Mouse (Mus musculus): ENCODE results near the gene Ccdc194.

The Ccdc194 gene

DNA sequence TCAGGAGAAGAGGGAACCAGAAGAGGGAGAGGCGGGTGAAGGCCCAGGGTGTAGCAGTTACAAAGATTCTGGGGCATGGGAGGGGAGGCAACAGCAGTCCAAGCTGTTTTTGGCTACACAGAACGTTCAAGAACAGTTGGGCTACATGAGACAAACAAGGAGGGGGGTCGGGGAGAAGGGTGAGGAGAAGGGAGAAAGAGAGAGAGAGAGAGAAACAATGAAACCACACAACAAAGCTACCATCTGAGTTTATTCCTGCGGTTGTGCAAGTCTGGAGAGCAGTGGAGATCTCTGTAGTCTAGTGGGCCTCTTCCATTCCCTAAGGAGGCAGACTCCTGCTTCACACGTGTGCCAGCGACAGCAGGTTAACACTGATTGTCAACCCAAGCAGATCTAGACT lies 28.5 kb upstream of the Ccdc194 start:
- DNase-seq (ENCODE audit: low read depth, low spot score) = no peak

DNA sequence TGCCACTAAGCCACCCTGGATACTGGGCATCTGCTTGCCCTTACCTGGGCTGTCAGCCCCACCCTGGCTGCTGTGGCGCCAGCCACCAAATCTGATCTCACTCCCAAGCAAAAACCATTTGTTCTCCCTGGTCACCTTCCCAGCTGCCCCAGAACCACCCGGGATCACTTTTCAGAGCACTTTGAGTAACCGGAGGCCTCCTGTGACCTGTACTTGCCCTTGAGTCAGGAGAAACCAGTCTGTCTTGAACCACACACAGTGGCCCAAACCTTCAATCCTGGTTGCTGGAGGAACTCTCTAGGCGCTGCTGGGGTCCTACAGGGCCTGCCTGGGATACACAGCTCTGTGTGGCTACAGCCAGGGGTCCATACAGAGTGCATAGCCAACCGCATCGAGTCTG lies 27.3 kb upstream of the Ccdc194 start:
- DNase-seq (ENCODE audit: low read depth, low spot score) = no peak

DNA sequence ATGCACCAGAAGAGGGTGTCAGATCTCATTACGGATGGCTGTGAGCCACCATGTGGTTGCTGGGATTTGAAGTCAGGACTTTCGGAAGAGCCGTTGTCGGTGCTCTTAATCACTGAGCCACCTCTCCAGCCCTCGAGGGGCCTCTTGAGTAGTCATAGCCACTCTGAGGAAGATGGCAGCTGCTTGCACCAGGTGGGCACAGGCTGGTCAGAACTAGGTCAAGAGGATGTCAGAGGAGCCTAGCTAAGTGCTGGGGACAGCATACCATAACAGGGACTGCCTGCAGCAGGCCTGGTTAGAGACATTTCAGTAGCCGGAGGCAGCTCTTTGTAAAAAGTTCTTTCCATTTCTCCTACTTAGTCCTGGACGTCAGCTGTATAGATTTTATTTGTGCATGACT lies 25.2 kb upstream of the Ccdc194 start:
- DNase-seq (ENCODE audit: low read depth, low spot score) = no peak

DNA sequence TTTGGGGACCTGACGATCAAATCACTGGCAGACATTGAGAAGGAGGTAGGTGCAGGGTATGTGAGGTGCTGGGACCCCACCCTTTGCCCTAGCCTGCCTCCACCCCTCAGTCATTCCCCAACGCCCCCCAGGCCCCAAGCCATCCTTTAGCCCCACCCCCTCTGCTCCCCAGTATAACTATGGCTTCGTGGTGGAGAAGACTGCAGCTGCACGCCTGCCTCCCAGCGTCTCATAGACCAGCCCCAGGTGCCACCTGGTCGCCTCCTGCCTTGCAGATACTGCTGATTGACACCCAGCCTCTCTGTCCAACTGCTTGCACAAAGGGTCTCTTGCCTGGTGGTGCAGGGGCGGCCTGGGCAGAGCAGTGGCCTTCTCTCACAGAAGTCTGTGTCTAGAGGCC lies 22.1 kb upstream of the Ccdc194 start:
- DNase-seq (ENCODE audit: low read depth, low spot score) = no peak

DNA sequence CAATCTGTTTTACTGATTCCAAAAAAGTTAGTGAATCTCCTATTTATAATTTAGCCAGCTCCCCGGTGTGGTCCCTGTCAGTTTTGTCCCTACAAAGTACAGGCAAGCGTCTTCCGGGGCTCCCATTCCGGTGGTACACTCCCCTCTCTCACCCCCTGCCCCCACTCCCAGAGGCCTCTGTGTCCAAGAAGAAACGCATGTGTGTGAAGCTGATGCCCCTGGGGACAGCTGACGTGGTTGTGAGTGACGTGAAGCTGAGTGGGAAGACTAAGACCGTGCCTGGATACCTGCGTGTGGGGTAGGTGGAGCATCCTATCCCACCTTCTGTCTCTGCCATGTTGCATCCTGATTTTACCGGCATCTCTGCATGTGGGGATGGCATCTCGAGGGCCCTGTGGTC lies 19.5 kb upstream of the Ccdc194 start:
- DNase-seq (ENCODE audit: low read depth, low spot score) = no peak

DNA sequence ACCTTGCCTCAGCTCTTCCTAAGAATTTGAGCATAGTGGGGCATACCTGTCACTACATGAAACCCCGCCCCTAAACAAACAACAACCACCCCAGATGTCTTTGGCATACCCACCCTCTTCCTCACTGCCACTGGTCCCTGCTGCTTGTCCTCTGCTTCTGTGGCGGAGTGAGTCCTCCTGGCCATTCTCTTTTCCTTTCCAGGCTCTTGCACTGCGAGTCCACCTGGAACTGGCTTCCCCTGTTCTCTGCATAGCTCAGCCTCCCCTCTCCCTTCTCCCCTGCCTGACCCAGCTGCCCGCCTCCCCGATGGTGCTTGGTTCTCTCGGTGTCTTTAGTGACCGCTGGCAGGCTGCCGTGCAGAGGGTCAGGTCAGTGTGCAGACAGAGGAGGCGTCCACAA lies 18.2 kb upstream of the Ccdc194 start:
- no peak for DNase-seq (ENCODE audit: low read depth, low spot score)

DNA sequence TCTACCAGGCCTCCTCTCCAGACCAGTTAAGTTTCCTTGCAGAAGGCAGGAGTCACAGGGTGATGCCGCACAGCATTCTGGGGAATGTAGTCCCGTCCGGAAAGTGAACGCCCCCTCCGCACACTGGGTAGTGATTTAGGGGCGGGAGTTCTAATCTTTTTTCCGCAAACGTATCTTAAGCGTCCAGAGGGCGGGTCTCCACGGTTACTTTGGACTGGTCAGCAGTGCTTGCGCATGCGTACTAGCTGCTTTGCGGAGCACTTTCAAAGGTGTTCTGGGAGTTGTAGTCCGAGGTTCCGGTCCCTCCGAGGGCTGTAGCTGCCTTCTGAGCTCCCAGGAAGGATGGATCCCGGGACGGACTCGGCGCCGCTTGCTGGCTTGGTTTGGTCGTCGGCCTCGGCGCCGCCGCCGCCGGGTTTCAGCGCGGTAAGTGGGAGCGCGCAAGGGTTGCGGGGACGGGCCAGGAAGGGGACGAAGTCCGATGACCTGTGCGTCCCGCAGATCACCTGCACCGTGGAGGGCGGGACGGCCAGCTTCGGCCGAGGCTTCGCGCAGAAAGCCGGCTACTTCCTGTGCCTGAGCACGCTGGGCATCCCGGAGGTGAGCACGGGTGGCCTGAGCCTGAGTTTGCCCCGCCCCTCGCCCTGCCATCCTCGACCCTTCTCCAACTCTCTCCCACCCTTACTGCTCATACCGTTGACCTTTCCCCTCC lies 17.3 kb upstream of the Ccdc194 start, which contains the start of gene Mvb12a:
TSS of gene Mvb12a (plus strand) at position 291 of the 712 bp plus-strand sequence.
- DNase-seq (ENCODE audit: low read depth, low spot score) = peak; percentile 98

DNA sequence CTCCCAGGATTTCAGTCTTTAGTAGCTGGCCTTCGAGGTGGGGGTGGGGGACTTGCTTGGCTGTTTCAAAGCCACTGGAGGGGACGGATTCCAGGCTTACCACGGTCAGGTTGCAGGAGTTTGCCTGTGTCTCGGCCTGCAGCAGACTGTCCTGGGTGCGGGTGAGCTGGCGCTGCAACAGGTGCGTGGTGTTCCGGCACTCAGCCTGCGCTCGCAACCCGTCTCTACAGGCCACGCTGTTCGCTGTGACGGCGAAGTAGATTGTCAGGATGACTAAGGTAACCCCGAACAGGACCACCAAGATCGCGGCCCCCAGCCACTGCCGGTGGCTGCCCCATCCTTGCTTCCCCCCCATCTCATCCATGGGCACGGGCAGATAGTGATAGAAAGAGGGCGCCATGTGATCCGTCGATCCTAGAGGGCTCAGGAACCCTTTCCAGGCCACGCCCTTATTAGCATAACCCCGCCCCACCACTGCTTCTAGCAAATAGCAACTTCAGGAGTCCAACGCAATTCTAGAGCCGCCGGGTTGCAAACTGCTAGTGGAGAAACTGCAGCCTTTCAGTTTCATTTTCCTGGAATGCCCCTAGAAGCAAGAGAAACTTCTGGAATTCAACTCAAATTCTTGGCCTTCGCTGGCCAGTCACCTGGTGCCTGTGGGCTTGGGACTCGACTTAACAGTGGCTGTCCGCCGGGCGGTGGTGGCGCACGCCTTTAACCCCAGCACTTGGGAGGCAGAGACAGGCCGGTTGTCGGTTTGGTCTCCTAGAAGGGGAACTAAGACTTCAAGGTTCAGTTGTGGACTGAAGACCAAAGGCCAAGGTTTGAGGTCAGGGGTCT lies 11.7 kb upstream of the Ccdc194 start, which contains the start of gene Bst2:
TSS of gene Bst2 (minus strand) at position 429 of the 840 bp plus-strand sequence.
- peak; percentile 94 for DNase-seq (ENCODE audit: low read depth, low spot score)

DNA sequence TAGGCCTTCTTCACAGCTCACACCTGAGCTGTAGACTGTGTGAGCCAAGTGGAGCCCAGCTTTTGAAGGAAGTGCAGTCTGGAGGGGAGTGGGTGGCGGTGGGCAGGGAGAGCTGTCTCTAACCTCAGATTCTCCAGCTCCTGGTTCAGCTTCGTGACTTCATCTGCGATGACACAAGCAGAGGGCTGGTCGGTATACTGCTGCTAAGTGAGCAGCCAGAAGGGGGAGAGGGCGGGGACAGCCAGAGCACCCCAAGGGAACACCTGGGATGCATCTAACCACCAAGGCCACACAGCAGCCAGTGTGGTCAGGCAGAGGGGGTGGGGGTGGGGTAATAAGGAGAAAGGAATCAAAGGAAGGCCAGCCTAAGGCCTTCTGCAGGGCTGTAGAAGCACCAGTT lies 10.2 kb upstream of the Ccdc194 start:
- peak; percentile 28 for DNase-seq (ENCODE audit: low read depth, low spot score)

DNA sequence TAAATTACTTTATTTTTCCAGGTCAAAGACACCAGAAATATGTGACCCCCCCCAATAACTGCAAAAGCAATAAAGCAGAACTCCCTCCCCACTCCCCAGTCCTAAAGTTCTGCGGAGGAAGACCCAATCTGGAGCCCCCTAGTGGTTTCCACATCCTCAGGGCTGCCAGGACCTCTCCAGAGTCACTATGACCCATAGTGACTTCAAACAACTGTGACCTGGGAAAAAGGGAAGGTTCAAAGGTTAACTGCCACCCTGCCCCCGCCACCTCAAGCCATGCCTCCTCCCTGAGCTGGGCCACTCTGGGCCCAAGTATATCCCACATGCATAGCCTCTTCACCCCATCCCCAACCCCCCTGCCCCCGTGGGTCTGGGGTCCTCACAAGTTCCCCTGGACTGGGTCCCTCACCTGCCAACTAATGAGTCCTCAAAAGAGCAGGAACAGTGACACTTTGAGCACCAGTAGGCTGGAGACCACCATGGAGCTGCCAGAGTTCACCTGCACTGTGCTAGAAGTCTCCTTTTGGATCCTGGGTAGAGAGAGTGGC lies 8.8 kb upstream of the Ccdc194 start:
- no peak for DNase-seq (ENCODE audit: low read depth, low spot score)

DNA sequence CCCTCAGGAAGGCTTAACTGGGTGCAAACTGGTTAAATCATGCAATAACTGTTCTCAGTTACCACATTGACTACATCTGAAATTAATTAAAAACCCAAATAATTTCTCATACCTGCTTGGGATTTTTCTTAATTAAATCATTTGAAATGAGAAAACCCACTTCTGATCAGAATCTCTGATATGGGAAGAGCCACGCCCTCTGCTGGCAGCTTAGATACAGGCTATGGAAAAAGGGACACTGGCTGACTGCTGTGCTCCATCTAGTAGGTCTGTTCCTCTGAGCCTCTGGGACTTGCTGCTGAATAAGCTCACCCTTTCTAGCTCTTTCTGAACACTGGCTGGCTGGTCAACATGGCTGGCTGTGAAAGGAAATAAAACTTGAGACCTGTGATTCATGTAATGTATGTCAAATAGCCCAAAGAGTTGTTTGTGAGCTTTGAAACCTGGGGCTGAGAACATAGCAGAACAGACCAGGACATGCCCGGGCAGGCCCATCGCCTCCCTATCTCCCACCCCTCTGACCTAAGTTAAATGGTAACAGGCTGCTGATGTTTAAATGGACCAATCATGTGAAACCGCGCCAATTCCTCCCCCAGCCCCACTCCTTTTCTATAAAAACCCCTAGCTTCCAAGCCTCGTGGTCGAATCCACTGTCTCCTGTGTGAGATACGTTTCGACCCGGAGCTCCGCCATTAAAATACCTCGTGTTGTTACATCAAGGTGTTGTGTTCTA lies 5.4 kb upstream of the Ccdc194 start:
- DNase-seq (ENCODE audit: low read depth, low spot score) = peak; percentile 44

DNA sequence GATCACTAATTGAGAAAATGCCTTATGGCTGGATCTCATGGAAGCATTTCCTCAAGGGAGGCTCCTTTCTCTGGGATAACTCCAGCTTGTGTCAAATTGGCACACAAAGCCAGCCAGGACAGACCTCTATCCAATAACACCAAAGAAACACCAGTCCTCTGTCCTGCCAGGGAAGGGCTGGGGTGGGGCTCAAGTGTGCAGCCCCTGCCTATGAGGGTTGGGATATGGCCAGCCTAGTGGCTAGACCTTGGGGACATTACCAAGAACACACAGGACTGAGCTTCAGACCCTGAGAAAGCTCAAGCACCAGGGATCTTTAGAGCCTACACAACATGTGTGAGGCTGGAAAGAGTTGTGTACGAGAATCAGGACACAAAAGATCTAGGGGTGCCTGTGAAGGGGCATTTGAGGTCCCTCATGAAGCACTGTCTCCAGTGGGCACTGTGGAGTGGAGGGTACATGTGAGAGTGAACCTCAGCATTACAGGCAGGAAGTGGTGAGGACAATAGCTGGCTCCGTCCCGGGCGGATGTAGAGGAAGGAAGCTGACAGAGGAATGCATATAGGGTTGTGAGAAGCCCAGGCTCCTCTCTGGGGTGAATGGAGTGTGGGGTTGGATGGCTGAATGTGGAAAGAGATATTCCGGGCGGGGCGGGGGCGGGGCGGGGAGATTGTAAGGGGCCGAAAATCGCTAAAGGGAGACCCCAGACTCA lies 3.0 kb upstream of the Ccdc194 start:
- DNase-seq (ENCODE audit: low read depth, low spot score) = peak; percentile 62

DNA sequence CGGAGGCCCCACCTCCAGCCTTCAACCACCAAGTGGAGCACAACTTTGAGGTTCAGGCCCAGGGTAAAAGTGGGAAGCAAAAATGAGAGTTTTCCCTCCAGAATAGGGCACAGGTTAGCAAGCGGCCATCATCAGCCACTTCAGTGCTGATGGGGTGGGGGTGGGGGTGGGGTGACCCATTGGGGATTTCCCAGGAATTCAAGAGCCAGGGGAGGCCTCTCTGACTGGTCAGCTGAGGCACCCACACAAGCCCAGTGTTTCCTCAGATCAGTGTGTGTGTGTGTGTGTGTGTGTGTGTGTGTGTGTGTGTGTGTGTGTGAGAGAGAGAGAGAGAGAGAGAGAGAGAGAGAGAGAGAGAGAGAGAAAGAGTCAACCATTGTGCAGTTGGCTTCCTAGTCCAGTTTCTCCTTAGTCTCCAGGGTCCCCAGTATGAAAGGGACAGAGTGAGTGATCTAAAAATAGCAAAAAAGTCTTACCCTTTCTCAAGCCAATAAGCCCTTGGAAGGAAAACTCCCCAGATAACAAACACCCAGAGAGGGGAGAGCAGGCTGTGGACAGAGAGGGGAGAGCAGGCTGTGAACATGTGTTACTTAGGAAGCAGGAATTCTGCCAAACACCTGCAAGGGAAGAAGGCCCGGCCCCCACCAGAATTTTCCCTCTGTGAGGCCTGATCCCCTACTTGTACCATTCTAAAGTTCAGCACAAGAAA lies 1.8 kb upstream of the Ccdc194 start:
- no peak for DNase-seq (ENCODE audit: low read depth, low spot score)

DNA sequence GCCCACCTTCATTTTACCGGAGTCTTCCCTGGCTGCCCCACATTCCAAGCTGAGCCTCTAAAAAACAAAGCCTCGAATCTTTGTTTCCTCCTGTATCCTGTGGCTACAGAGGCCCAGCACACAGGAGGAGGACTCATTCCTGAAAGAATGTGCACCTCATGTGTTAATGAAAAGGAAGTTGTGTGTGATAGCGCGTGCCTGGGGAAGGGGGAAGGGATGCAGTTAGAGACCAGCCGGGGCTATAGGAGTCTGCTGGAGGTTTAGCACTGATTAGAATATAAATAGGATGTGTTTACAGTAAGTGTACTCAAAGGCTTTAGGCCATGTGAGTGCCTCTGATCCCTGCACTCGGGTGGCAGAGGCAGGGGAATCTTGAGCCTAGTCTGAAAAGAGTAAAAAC lies 761 bp upstream of the Ccdc194 start:
- no peak for DNase-seq (ENCODE audit: low read depth, low spot score)

DNA sequence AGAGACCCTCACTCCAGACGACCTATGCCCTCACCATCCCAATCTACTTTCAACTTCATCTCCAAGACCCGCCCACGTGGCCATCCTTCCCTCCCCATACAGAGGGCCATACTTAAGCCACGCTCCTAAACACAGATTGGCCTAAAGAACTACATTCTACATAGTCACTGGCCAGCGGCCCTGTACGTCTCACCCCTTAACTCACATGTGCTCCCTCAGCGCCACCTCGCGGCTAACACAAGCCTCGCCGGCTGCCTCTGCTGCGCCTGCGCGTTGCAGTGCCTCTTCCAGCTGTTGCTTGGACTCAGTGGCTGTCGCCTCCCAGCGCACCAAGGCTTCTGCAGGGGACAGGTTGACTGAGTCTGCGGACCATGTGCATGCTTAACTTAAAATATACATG lies 3.9 kb downstream of the Ccdc194 start:
- peak; percentile 91 for DNase-seq (ENCODE audit: low read depth, low spot score)

DNA sequence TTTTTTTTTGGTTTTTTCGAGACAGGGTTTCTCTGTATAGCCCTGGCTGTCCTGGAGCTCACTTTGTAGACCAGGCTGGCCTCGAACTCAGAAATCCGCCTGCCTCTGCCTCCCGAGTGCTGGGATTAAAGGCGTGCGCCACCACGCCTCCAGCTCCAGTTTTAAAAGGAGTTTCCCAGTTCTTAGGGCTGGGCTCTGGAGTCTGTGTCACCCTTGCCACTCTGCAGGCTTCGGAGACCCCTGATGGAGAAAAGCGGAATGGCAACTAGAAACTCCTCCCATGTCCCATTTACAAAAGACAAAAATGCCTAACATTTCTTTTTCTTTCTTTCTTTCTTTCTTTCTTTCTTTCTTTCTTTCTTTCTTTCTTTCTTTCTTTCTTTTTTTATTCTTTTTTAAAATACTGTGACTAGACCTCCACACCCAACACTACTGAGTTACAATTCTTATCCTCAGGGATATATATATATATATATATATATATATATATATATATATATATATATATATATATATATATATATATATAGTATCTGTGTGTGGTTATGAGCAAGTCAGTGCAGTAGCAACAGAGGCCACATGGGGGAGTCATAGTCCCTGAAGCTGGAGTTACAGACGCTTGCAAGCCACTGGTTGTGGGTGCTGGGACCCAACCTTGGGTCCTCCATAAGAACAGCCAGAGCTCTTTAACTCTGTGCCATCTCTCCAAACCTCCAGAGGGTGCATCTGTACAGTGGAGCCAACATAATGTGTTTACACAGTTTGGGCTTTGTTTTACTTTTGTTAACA lies 6.3 kb downstream of the Ccdc194 start:
- peak; percentile 73 for DNase-seq (ENCODE audit: low read depth, low spot score)

DNA sequence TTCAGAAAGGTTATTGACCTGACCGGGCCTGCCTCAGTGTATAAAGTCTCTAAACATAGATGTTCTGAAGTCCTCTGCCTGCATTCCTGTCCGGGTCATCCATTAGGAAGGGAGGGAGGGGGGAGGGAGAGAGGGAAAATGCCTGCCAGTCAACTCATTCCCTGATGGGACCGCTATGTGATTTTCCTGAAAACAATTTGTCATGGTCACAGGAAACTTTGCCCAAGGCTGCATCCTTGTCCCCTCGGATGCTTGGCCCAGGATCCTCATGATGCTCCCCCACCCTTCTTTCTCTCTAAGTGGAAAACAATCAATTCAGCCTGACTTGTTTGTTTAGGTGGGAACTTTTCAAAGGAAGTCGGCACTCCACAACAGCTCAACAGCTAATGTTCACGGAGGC lies 8.7 kb downstream of the Ccdc194 start:
- DNase-seq (ENCODE audit: low read depth, low spot score) = no peak

DNA sequence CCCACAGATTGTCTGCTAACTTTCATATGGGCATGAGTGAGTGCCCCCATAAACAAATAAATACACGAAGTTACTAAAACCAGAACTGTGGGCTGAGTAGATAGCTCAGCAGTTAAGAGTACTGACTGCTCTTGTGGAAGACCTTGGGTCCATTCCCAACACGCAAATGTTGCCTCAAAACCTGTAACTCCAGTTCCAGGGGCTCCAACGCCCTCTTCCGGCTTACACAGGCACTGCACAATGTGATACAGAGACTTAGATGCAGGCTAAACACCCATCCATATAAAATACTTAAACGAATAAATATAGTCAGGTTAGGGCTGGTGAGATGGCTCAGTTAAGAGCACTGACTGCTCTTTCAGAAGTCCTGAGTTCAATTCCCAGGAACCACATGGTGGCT lies 10.5 kb downstream of the Ccdc194 start:
- no peak for DNase-seq (ENCODE audit: low read depth, low spot score)

DNA sequence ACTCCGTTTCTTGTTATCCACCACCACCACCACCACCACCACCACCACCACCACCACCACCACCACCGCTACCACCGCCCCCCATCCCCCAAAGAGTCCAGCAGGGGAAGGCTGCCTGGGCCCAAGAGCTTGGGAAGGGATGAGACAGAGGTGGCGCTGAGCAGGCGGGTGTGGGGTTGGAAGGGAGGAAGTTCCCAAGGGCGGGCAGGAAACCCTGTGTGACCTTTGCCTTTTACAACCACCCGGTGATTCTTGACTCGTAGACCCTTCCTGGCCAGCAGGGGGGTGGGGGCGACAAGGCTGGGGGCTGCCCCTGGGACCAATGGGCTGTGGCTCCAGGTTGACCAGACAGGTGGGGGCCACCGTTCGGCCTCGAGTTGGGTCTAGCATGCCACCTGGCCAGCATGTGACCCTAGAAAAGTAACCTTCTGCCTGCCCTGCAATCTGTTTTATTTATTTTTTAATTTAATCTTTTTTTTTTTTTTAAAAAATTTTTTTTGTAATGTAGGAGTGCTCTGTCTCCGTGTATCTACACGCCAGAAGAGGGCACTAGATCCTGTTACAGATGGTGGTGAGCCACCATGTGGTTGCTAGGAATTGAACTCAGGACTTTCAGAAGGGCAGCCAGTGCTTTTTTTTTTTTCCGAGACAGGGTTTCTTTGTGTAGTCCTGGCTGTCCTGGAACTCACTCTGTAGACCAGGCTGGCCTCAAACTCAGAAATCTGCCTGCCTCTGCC lies 12.3 kb downstream of the Ccdc194 start:
- no peak for DNase-seq (ENCODE audit: low read depth, low spot score)
